Mouse (Mus musculus): ENCODE results near the gene Hp1bp3.

GRCm38 (mm10) chr4:138293949-138294550 is 78.0 kb downstream of the Hp1bp3 start:
- TF ChIP-seq CTCF (IDR thresholded peaks at IDR 0.05; ENCODE audit: low read depth, low read length) (no peak), POLR2A (IDR thresholded peaks at IDR 0.05; ENCODE audit: insufficient read depth, low read length) (no peak), EP300 (IDR thresholded peaks at IDR 0.05; ENCODE audit: insufficient read depth, low read depth, low read length) (no peak)

All from ES-Bruce4 (cell line).